Mouse (Mus musculus): ENCODE measurements around the gene Laptm4a.
"Not testable (repeated sequence)": the region's sequence is repeated elsewhere in the genome, so short reads cannot be mapped to it uniquely, and the experiment has no call there.

The Laptm4a gene

GRCm38 (mm10) chr12:8912860-8913685 is 8.4 kb upstream of the Laptm4a start:
- no peak for DNase-seq

DNA sequence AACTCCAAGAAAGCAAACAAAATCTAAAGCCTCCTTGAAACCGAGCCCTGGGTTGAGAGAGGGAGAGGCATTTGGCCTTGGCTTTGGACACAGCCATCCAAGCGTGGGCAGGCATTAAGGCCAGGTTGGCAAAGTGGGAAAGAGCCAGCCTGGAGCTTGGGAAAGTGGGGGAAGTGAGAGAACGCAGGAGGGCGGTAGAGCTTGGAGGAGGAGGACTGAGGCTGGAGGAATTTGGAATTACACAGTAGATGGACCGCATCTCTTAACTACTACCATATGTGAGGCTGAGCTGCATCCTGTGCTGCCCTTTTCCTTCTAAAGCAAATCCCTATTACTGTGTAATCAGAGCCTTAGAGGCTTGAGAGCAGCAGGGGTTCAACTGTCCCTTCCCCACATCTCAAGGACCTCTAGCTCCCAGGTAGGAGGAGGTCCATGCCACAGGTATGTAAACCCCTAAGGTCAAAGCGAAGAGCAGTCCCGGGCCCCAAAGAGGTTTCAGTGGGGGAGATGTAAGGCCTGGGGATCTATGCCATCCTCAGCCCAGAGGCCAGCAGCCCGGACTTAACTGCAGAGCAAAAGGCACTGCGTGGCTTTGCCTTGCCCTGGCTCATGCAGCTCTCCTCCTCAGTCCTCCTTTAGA is 7.6 kb upstream of the Laptm4a start:
- DNase-seq: no peak

DNA sequence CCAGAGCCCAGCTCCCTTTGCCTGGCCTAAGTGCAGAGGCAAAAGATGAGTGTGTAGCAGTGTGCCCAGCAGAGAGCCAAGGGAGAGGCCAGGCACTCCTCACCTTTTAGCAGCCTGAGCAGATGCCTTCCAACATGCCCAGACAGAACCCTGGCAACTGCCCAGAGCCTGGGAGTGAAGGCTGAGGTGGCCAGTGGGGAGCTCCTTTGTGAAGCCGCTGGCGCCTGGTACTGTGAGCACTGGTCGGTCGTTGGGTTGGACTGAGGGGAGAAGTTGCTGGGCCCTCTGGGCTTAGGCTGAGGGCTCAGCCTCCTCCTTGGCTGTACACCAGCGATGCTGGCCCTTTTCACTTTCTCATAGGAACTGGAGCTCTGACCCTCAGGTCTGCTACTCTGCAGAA is 5.1 kb upstream of the Laptm4a start:
- no peak for DNase-seq

- no peak for DNase-seq
These were observed 2.2 kb upstream of the Laptm4a start for GRCm38 (mm10) chr12:8919231-8919630.

DNA sequence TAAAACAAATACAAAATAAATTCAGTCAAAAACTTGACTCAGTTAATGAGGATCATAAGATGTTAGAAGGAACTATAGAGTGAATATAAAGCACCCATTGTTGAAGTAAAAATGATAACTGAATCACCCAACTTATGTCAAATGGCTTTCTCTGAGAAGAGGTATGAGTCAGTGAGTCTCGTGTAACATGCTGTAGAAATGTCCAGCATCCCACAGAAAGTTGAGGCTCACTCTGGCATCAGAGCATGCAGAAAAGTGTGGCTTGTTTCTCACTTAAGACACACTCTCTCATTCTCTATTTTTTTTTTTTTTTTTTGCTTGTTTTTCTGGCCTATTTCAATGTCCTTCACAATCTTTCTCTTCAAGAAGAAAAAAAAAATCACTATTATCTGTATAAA is 469 bp upstream of the Laptm4a start:
- DNase-seq: no peak

DNA sequence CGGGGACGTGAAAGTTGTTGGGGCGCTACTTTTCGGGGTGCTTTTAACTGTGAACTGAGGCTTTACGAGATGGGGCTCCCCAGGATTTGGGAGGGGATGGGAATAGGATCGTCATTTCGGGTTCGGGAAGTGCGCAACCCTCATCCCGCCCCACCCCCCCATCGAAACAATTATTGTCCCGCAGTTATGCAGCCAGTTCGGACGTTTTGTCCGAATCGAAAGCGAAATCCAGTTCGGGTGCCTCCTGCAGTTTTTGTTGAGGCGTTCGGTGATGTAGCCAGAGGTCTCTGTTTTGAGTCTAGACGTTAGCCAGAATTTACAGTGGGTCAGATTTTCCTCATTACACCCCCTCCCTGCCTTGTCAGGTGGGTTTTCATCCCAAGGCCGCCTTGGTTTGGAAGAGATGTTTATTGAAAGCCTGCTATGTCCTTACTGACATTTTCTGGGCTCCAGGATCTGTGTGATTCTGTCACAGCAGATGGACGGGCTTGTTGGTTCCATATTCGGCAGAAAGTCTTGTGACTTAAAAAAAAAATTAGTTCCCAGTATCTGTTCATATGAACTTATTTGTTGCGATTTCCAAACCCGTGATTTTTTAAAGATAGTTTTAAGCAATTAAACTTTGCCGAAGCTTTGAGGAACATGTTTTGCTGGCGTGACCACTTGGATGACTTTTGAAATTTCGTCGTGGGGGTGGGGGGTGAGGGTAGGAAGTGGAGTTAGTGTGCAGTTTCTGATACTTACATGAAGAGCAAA is 1.1 kb downstream of the Laptm4a start:
- no peak for DNase-seq

DNA sequence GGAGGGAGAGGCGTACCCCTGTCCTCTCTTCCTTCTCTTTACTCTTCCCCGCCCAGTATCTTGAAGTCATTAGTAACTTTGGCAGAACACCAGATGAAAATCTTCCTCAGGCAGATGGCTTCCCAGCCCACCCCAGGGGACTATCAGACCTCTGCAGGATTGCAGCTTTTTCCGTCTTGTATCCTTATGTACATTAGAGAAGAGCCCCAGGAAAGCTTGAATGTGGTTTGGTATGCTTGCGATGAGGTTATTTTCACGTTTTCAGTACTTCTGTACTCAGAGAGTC is 1.6 kb downstream of the Laptm4a start:
- DNase-seq: no peak

- DNase-seq: no peak
These were observed 2.1 kb downstream of the Laptm4a start for GRCm38 (mm10) chr12:8923603-8924002.

DNA sequence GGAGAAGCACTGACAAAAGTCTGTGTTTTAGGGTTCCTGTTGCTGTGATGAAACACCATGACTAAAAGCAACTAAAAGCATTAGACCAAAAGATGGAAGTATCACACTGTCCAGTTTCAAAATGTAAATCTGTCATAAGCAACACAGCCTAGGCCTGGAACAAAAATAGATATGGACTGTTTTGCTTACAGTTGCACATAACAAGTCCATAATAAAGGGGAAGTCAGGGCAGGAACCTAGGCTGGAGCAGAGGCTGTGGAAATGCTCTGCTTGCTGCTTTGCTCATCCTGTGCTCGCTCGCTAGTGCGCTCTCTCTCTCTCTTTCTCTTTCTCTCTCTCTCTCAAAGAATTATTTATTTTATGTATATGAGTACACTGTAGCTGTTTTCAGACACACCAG is 6.2 kb downstream of the Laptm4a start:
- DNase-seq: no peak

- no peak for DNase-seq
These were observed 7.3 kb downstream of the Laptm4a start for GRCm38 (mm10) chr12:8928766-8929165.

DNA sequence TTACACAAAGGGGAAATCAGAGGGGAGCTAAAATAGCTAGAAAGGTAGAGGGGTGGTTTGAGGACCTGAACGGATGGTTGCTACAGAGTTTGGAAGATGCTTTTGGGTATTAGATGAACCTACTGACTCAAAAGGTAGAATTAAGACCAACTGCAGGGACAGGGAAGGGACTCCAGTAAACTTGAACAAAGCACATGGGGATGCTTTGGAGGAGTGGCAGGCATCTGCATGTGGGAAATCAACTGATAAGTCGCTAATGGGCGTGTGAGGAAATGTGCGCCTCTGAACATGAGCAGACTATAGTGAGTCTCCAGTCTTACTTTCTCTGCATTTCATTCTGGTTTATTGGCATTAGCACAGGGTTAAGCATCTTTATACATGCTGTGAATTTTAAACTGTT is 9.6 kb downstream of the Laptm4a start:
- no peak for DNase-seq

GRCm38 (mm10) chr12:8935349-8935748 is 13.9 kb downstream of the Laptm4a start:
- DNase-seq: no peak

- DNase-seq: not testable (repeated sequence)
These were observed 14.7 kb downstream of the Laptm4a start for GRCm38 (mm10) chr12:8936210-8936609.

- DNase-seq: no peak
These were observed 18.0 kb downstream of the Laptm4a start for GRCm38 (mm10) chr12:8939490-8939889.

- DNase-seq: no peak
These were observed 18.8 kb downstream of the Laptm4a start for GRCm38 (mm10) chr12:8940011-8941005.

DNA sequence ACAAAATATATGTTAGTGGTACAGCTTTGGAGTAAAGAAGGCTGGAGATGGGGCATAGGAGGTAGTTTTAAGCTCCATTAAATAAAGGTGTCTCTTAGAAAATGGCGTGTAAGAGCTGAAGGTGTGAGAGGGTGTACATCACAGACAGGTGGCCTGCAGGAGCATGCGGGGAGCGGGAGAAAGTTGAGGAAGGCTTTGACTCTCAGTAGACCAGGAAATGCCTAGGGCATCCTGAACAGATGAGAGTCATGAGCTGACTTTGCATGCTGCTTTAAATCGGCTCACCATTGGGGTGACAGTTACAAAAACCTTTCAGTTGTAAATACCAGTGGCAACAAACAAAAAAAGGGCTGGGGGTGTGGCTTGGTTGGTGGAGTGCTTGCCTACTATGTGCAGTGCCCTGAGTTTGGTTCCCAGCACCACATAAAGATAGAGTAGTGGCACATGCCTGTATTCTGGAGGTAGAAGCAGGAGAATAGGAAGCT is 19.7 kb downstream of the Laptm4a start:
- DNase-seq: no peak

DNA sequence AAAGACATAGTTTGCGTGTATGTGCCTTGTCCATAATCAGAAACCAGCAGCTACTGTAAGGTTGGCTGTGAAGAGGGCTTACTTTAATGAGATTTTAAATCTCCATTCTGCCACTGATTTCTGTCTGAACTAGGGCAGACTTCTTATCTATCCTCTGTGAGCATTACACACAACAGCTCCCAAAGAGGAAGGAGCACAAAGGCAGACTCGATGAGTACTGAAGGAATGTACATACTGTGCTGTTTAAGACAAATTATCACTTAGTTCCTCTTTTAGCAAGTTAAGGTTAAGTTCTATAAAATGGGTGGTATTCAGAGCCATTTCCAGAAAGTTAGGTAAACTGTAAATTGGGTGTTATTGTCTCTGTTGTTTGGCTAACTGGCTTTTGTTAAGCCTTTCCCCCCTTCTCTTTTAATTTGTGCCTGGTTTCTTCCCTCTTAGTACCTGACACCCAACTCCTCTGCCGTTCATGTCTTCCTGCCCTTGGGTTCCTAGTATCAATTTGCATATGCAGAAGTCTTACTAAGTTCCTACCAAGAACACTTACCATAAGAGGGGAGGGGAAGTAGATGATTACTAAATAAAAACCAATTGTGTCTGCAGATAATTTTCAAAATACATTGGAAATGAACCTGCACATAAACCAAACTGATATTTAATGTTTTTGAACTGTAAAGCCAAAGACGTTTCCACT is 20.4 kb downstream of the Laptm4a start:
- DNase-seq: no peak

DNA sequence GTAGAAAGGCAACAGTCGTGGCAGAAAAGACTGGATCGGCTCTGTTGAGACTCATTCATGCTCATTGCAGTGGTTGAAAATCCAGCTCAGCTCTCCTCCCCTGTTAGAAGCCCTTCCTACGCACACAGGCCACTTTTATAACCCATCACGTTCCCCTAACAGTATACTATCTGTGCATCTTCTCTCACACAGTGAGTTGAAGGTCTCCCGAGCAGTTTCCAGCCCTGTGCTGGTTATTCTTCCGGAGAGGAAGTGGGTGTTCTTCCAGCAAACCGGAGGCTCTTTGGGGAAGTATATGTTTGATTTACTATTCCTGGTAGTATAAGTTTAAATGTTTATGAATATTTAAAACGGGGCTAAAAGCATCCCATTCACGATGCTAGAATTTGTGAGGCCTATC is 25.7 kb downstream of the Laptm4a start:
- DNase-seq: no peak

- DNase-seq: peak in 1 of 2 experiments; percentile 13
These were observed 26.4 kb downstream of the Laptm4a start, which contains the start of gene Matn3 for GRCm38 (mm10) chr12:8947714-8948464. Gene Matn3 (plus strand): TSS chr12:8947929.

GRCm38 (mm10) chr12:8953136-8953535 is 31.7 kb downstream of the Laptm4a start:
- no peak for DNase-seq

GRCm38 (mm10) chr12:8954161-8954561 is 32.7 kb downstream of the Laptm4a start:
- no peak for DNase-seq

Data from thymus, adult 18-20 months (tissue).